Mouse (Mus musculus): ENCODE measurements around the gene Bcl2l11.

The Bcl2l11 gene

DNA sequence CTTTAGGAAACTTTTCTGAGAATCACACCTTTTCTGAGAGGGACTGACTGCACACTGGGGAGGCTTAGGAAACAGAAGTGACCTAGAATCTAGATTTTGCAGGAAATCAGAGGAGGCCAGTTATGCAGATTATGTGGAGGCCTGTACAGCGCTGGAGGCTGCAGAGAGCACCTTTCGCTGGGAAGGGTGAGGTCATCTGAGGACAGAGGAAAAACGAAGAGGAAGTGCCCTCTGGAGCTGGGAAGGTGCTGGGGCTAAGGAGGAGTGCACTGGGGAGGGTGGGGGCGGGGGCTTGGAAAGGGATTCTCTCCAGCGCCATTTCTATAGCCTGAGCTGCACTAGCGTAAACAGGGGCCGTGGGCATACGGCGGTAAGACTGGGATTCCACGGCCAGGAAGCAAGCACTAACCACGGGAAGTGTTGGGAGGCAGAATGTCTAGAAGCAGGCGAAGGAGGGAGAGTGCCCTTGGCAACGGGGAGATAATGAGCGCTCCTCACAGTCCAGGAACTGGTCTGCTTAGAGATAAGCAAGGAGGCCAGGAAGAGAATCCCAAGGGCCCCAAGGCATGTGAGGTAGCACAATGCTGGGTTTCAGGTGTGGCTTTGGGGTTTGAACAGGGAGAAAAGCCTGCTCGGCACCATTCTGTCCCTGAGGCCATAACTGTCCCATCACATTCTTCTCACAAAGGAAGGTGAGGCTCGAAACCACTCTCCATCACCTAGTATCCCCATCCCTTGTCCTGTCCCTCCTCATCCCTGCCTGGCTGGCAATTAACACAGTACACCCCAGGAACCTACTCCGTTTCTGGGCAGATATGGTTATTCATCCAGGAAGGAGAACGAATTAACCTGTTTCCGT, 85.4 kb downstream of the Bcl2l11 start:
- peak; percentile 24 for DNase-seq (ENCODE audit: low spot score)

DNA sequence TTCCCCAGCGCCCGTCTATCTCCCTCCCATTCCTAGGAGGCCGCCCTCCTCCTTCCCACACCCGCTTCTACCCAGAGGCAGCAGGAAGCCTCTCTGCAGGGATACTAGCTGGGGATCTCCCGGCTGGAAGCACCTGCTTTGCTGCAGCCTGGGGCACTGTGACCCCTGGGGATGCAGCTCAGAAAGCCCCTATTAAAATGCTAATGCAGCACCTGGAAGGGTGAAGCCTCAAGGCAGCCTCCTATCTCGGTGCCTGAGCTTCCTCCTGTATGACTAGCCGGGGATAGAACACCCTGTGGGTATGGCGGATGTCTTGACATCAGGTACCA, 86.0 kb downstream of the Bcl2l11 start:
- no peak for DNase-seq (ENCODE audit: low spot score)
